Mouse (Mus musculus): ENCODE results near the gene Ssc4d. TPM values are rescaled to one million over a fixed set of nuclear protein-coding genes. Genes with fewer than 3 reads are reported as not detected.
A peak's percentile ranks its signal among the peaks of the same experiment; 100 is the strongest.

Ssc4d gene
- total RNA-seq, 2 experiments from 2014 or later: 2.1 to 2.3 TPM

DNA sequence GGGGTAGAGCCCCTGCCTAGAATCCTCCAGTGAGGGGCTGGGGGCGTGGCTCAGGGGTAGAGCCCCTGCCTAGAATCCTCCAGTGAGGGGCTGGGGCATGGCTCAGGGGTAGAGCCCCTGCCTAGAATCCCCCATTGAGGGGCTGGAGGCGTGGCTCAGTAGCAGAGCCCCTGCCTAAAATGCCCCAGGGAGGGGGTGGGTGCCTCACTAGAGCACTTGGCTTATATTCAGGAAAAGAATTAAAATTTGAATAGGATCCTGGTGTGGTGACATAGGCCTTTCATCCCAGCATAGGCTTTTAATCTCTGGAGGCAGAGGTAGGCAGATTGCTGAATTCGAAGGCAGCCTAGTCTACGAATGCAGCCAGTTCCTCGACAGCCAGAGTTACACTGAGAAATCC, 5.0 kb upstream of the Ssc4d start:
- no peak for DNase-seq (ENCODE audit: low spot score in 2 of 2)

- no peak for DNase-seq (ENCODE audit: low spot score in 2 of 2)
Observed at GRCm38 (mm10) chr5:135975893-135976668, 1.8 kb upstream of the Ssc4d start.

DNA sequence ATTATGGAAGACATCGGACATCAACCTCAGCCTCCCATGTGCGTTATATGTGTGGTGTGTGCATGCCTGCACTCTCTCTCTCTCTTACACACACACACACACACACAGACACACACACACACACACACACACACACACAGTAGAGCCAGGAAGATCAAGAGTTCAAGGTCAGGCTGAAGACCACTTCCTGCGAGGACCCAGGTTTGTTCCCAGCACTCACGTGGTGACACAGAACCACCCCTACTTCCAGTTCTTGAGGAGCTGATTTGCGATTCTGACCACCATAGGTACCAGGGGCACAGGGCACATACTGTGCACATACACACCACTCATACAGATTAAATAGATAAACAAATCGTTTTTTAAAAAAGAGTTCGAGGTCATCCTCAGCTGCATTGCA, 2.5 kb downstream of the Ssc4d start:
- no peak for DNase-seq (ENCODE audit: low spot score in 2 of 2)

DNA sequence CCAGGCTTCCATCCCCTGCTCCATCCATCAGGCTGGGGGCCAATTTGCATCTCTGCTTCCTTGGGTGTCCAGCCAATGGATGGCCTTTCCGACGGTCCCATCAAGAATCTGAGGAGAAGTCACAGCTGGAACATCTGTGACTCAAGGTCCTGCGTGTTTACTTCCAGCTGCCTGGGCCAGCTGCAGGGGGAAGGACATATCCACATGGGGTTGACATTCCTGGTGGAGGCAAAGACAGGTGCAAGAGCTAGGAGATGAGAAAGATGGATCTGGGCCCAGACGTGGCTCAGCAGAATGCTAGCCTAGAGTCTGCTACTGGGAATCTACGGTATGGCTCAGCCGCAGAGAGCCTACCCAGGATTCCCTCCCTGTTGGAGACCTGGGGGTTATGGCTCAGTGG, 4.1 kb downstream of the Ssc4d start:
- DNase-seq (ENCODE audit: low spot score in 2 of 2): no peak

GRCm38 (mm10) chr5:135968781-135969180, 5.5 kb downstream of the Ssc4d start:
- peak; percentile 59 for DNase-seq (ENCODE audit: low spot score in 2 of 2)

GRCm38 (mm10) chr5:135966866-135967265, 7.5 kb downstream of the Ssc4d start:
- DNase-seq (ENCODE audit: low spot score in 2 of 2): no peak

DNA sequence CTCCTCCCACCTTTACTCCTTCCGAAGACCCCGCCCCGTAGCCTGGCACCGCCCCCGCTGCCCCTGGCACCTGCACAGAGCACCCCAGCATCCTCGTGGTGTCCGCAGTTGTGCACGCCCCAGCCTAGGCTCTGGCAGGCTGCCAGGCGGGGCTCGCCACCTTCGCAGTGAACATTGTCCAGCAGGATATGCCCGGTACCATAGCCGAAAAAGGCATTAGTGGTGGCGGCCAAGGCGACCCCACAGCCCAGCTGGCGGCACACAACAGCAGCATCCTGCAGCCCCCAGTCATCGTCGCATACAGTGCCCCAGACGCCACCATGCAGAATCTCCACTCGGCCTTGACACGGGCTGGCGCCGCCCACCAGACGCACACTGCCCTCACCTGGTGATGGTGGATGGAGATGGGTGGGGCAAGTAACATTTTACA, 8.8 kb downstream of the Ssc4d start:
- peak in 1 of 2 experiments; percentile 18 for DNase-seq (ENCODE audit: low spot score in 2 of 2)

GRCm38 (mm10) chr5:135963280-135963627, 11.1 kb downstream of the Ssc4d start:
- DNase-seq (ENCODE audit: low spot score in 2 of 2): no peak

GRCm38 (mm10) chr5:135962492-135963279, 11.6 kb downstream of the Ssc4d start:
- peak; percentile 93 to 95 for DNase-seq (ENCODE audit: low spot score in 2 of 2)

- no peak for DNase-seq (ENCODE audit: low spot score in 2 of 2)
Observed at GRCm38 (mm10) chr5:135962125-135962491, 12.2 kb downstream of the Ssc4d start.

GRCm38 (mm10) chr5:135960909-135961635, 13.3 kb downstream of the Ssc4d start:
- no peak for DNase-seq (ENCODE audit: low spot score in 2 of 2)

DNA sequence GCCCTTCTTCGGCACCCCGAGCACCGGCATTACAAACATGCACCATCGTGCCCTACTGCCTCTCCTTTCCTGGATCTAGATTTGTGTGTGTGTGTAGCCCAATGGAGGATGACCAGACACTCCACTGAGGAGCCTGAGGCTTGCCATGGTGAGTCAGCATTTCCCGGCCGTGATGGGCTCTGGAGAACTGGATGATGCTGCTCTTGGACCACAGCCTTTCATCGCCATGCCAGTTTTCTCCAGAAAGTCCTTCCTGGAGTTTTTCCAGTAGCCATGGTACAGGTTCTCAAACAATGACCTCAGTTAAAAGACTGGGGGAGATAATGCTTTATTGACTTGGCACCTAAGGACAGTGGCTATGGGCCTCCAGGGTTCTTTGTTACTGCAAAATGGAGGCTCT, 14.4 kb downstream of the Ssc4d start:
- DNase-seq (ENCODE audit: low spot score in 2 of 2): no peak

DNA sequence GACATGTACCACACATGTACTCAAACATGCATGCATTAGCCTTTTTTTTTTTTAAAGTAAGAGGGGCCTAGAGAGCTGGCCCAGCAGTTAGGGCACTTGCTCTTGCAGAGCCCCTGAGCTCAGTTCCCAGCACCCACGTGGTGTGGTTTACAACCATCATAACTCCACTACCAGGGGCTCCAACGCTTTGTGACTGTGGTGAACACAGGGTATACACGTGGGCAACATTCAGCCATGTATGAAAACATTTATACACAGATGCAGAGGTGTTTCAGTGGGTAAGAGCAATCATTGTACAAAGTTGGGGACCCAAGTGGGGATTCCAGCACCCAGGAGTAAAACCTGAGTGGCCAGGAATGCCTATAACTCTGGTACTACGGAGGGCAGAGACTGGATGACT, 16.0 kb downstream of the Ssc4d start:
- DNase-seq (ENCODE audit: low spot score in 2 of 2): no peak

DNA sequence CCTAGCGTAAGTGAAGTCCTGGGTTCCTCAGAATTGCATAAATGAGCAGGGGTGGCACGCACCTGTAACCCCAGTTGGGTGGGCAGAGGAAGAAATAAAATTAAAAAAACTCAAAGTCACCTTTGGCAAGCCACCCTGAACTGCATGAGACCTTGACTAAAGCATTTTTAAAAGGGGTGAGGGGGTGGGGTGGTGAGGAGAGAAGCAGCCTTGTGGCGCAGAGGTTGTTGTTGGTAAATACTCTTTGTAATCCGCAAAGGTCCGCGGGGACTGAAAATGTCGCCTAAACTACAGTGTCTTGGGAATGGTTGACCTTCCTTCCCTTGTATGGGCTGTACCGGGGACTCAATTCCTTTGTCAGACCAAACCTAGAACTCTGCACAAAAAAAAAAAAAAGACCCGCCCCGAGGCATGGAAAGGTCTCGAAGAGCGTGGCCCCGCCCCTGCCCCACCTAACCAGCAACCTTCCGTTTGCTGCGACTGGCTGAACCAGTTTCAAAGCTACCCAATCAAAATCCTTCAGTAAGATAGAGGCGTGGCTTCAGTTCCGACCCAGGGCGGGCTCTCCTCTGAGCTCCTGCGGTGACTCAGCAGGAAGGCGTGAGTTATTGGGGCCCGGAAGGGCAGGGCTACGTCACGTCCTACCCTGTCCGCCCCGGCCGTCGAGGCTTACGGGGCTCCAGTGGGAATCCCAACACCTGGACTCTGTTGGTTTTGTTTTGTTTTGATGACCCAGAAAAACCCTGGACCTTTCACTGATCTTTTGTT, 16.9 kb downstream of the Ssc4d start:
- peak; percentile 81 to 86 for DNase-seq (ENCODE audit: low spot score in 2 of 2)

DNA sequence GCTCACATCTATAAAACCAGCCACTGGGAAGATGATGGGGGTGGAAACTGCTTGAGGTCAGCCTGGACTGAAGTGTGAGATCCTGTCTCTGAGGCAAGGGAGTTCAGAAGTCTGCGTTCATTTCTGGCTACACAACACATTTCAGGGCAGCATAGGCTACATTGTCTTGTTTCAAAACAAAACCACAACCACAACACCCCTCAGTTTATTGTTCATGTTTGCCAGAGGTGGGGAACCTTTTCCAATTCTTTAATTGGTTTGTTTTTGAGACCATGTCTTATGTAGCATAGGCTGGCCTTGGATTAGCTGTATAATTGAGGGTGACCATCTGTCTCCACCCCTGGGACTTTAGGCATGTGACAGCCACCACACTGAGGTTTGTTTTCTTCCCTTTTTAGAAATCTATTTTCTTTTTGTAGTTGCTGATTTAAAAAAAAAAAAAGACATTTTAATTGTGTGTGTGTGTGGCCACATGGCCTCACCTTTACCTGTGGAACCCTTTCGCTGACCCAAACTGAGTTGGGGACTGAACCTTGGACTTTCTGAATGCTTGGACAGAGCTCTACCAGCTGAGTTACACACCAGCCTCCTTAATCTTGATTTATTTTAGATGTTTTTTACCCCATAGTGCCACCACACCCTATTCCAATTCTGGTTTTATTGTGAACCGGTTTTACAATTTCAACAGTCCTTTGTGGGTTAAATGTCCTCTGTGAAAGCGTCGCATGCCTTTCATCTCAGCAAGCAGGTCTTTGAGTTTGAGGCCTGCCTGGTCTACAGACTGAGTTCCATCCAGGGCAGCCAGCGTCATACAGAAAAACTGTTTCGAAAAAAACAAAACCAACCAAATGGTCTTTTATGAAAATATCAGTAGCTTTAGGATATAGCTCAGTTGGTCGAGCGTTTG, 17.8 kb downstream of the Ssc4d start:
- DNase-seq (ENCODE audit: low spot score in 2 of 2): no peak

GRCm38 (mm10) chr5:135952830-135953229, 21.5 kb downstream of the Ssc4d start:
- DNase-seq (ENCODE audit: low spot score in 2 of 2): no peak

- DNase-seq (ENCODE audit: low spot score in 2 of 2): no peak
Observed at GRCm38 (mm10) chr5:135951660-135952059, 22.7 kb downstream of the Ssc4d start.

DNA sequence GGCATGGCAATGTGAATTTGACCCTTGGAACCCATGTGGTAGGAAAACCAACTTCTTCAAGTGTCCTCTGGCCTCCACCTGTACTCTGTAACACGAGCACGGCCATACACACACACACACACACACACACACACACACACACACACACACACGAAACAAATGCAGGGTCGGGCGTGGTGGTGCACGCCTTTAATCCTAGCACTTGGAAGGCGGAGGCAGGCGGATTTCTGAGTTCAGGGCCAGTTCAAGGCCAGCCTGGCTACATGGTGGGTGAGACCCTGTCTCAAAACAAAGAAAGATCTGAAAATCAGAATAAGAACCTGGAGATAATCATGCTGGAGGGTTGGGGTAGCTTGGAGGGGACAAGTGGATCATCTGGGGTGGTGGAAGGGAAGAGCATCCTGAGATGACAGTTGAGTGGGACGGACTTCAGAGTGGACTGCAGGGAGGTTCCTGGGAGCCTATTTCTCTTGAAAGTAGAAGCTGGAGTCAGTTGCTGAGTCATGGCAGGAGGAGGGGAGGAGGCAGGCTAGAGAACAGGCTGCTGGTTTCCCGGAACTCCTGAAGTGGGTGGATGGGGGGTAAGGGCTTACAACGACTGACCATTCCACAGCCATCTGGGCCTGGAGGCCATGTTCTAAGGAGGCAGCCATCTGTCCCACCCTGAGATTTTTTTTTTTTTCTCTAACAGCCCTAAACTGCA, 23.5 kb downstream of the Ssc4d start:
- no peak for DNase-seq (ENCODE audit: low spot score in 2 of 2)

GRCm38 (mm10) chr5:135946621-135947020, 27.7 kb downstream of the Ssc4d start:
- DNase-seq (ENCODE audit: low spot score in 2 of 2): no peak

Data from layer of hippocampus, postnatal 10 days (tissue).